Mouse (Mus musculus) E14TG2a.4 (cell line): Measurements from ENCODE around the gene Fen1.

Source experiments
- H3K27me3 ChIP-seq: 2 replicates; pipeline ENCODE4 v1.6.1; 2014; ENCODE audit warnings: low read length, control low read depth; ENCODE audit not compliant: insufficient read depth
- H3K36me3 ChIP-seq: 2 replicates; pipeline ENCODE4 v1.6.1; 2014; ENCODE audit warnings: low read length, control low read depth; ENCODE audit not compliant: insufficient read depth
- H3K4me1 ChIP-seq: replicated peaks from 2 replicates; pipeline ENCODE4 v1.6.1; 2014; ENCODE audit warnings: low read depth, low read length, control low read depth
- H3K4me3 ChIP-seq: replicated peaks from 2 replicates; pipeline ENCODE4 v1.5.1; 2014; ENCODE audit warnings: mild to moderate bottlenecking, low read length
- H3K9me3 ChIP-seq: 2 replicates; pipeline ENCODE4 v1.6.1; 2014; ENCODE audit warnings: low read length, control low read depth
- CTCF ChIP-seq: conservative IDR thresholded peaks from 2 replicates; pipeline ENCODE4 v1.5.1; 2014; ENCODE audit warnings: low read length
- NANOG ChIP-seq: IDR thresholded peaks from 2 replicates; pipeline ENCODE4 v1.6.1; 2014; ENCODE audit warnings: borderline replicate concordance, low read length, mixed read lengths
- POU5F1 ChIP-seq: IDR thresholded peaks from 2 replicates; pipeline ENCODE4 v1.6.1; 2014; ENCODE audit warnings: low read length, borderline replicate concordance

Fen1 gene

DNA sequence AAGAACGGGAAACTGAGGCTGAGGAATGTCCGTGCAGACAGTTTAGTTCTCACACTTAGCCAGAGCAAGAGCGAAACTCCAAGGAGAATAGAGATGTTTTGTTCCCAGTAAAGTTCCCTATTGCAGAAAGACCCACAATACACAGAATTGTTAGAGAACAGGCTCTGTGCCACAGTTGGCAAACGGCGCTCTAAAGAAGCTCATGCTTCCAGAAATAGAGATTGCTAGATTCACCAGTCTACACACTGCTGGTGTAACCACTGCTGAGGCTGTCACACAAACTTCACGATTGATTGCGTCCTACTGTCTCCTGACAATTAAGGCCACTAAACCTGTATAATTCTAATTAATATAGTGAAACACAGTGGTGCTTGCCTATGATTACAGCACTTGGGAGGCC, 22.7 kb downstream of the Fen1 start:
- TF ChIP-seq CTCF = no peak
- Histone ChIP-seq H3K36me3 (peaks cover 19% of the 10 kb centered on the region), H3K27me3 (peaks cover 13% of the 10 kb centered on the region), H3K4me1 (peaks cover 37% of the 10 kb centered on the region), H3K9me3 (peaks cover 23% of the 10 kb centered on the region), H3K4me3 (no peak overlapping the region)

DNA sequence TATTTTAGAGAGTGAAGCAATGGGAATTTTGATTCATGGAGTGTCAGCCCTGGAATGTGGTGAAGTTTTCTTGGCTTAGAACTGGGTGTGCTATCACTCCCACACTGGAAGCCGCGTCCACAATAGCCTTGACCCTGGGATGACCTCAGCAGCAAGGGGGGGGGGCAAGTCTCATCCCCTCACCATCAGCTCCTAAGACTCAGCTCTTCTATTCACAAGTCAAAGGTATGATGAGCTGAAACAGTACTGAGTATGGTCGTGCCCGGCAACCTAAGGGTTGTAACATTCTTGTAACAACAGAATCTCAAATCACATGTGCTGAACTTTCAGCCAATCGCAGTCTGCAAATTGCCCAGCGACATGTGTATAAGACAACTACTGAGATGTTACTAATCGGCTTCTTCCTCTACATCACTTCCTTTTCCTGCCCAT, 27.0 kb downstream of the Fen1 start:
- H3K36me3 ChIP-seq = no peaks in the 10 kb centered on the region; the same call in 1 of the 2 replicates
- peaks cover 44% of the 10 kb centered on the region for H3K4me1 ChIP-seq
- peaks cover 23% of the 10 kb centered on the region for H3K9me3 ChIP-seq
- H3K27me3 ChIP-seq = no peaks in the 10 kb centered on the region
- TF ChIP-seq NANOG (no peak), POU5F1 (no peak), CTCF (no peak)
- no peak overlapping the region for H3K4me3 ChIP-seq

DNA sequence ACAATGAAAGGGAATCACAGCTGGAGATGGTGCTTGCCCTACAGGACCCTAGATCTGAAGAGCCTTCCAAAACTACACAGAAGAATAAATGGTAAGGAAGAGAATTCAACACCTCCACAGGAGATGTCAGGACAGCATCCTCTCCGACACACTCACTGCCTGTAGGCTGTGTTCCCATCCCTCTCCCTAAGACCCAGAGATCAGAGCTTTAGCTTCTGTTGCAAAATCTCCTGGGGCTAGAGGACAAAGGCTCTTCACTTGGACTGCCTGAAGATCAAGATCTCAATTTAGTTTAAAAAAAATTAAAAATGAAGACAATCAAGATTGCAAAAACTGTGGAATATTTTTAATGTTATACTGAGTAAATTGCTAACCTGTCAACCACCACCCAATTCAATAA, 27.5 kb downstream of the Fen1 start:
- TF ChIP-seq CTCF = no peak
- TF ChIP-seq POU5F1 = no peak
- TF ChIP-seq NANOG = no peak
- H3K27me3 ChIP-seq = no peaks in the 10 kb centered on the region

DNA sequence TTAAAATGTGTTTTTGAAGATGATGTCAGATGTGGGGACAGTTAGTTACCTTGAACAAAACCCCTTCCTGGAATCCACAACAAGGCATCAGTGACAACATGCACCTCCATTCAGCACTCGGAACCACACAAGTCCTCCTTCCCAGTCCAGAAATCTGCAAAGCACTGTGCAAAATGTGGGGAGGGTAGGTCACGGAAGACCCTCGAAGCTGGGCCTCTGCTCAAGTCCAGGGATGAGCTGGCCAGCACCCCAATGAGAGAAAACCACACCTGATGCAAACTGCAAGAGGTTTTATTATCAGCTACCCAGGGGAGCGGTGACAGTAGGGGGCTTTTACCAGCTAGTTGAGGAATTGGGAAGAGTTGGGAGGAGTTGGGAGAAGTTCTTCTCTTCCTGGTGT, 29.0 kb downstream of the Fen1 start:
- Histone ChIP-seq H3K36me3 (no peaks in the 10 kb centered on the region; the same call in 1 of the 2 replicates), H3K4me1 (peaks cover 61% of the 10 kb centered on the region), H3K9me3 (peaks cover 20% of the 10 kb centered on the region), H3K4me3 (no peak overlapping the region), H3K27me3 (no peaks in the 10 kb centered on the region)
- TF ChIP-seq CTCF (no peak), NANOG (no peak), POU5F1 (no peak)

More for the DNA sequence above, 27.5 kb downstream of the Fen1 start:
- Histone ChIP-seq H3K9me3 (peaks cover 23% of the 10 kb centered on the region), H3K36me3 (no peaks in the 10 kb centered on the region; the same call in 1 of the 2 replicates), H3K4me3 (no peak overlapping the region), H3K4me1 (peaks cover 46% of the 10 kb centered on the region)

DNA sequence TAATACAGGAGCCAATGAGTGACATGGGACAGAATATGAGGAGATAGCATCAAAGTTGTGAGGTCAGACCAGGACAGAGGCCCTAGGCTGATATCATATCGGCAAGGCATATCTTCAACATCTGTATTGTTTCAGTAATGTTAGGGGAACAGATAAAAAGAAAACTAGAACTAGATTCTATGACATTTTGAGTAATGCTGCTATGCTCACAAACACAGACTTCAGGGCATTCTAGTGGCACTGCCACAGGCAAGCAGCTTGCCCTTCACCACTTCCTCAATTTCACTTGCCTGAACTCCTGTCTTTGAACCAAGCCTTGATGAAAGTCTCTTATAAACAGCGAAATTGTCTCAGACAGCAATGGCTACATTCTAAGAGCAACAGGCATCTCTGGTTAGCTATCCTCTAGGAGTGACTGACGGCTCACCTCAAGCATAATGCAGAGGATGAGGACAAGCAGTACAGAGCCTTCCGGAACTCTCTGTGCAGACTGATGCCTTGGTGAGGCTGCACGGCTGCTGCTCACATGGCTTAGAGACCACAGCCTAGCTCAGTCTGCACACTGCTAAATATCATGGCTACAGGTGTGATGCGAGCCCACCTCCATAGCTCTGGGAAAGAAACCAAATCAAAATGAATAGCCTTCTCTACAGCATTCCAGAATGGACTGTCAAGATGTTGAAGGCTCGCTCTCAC, 30.0 kb downstream of the Fen1 start:
- Histone ChIP-seq H3K36me3 (no peaks in the 10 kb centered on the region; the same call in 1 of the 2 replicates), H3K27me3 (no peaks in the 10 kb centered on the region), H3K9me3 (peaks cover 11% of the 10 kb centered on the region), H3K4me1 (peaks cover 71% of the 10 kb centered on the region), H3K4me3 (no peak overlapping the region)
- TF ChIP-seq POU5F1 (no peak), NANOG (no peak), CTCF (no peak)

DNA sequence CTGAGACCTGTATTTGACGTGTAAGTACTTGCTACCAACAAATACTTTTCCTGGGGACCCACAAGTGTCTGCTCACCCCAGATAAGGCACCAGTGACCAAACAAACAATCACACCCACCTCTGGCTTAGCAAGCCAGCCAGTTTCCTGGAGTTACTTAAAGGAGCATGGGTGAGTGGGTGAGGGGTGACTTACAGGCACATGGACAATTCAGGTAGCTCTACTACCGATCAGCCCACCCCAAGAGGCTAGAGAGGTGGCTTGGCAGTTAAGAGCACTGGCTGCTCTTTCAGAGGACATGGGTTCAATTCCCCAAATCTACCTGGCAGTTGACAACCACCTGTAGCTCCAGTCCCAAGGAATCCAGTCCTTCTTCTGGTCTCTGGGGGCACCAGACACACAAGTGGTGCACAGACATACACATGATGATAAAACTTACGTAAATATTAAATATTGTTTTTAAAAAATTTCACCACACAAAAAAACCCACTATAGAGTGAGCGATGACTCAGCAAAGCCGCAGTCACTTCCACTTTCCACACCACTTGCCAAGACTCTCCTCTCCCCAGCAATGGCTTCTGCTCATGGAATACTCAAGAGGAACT, 30.8 kb downstream of the Fen1 start:
- Histone ChIP-seq H3K9me3 (peaks cover 4% of the 10 kb centered on the region), H3K4me3 (no peak overlapping the region), H3K27me3 (no peaks in the 10 kb centered on the region), H3K36me3 (no peaks in the 10 kb centered on the region), H3K4me1 (peaks cover 77% of the 10 kb centered on the region)
- TF ChIP-seq POU5F1 = no peak
- no peak for TF ChIP-seq CTCF
- TF ChIP-seq NANOG = no peak

DNA sequence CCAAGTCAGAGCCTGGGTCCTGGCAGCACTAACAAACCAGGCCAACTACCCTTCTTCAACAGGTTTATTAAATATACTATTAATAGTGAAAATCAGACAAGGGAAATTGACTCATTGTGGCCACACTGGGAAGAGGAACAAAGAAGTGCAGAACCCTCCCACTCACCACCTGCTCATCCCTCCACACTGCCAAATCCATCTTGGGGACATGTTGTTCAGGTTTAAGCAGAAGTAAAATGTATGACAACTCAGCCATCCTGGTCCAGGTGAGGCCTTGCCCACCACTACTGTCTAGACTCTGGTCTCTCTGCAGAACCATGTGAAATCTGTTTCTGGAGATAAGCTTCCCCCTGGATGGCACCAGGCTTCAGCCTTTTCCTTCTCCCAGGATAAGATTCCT, 32.1 kb downstream of the Fen1 start:
- H3K4me1 ChIP-seq = peaks cover 81% of the 10 kb centered on the region
- no peak overlapping the region for H3K4me3 ChIP-seq
- TF ChIP-seq POU5F1 = no peak
- TF ChIP-seq NANOG = no peak
- TF ChIP-seq CTCF = no peak
- H3K27me3 ChIP-seq = no peaks in the 10 kb centered on the region
- H3K36me3 ChIP-seq = no peaks in the 10 kb centered on the region
- H3K9me3 ChIP-seq = no peaks in the 10 kb centered on the region

DNA sequence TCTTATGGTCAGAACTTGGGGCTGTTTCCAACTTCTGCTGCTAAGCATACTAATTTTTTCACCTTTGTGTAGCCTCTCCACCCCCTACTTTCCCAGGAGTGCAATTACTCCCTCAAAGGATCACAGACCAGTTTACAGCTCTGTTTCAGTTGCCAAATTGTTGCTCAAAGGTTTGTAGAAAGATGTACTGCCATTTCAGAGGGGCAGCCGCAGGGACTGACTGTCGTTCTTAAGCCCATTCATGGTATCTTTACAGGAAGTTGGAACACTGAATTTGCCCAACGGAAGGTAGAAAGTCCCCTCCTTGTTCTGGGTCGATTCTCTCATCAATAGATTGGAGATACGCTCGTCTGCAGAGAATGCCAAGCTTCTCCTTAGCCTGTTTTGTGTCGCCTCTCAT, 32.6 kb downstream of the Fen1 start:
- H3K4me3 ChIP-seq = no peak overlapping the region
- TF ChIP-seq POU5F1 (no peak), NANOG (no peak), CTCF (no peak)
- no peaks in the 10 kb centered on the region for H3K27me3 ChIP-seq
- H3K36me3 ChIP-seq = no peaks in the 10 kb centered on the region
- peaks cover 81% of the 10 kb centered on the region for H3K4me1 ChIP-seq
- H3K9me3 ChIP-seq = no peaks in the 10 kb centered on the region
